ENCODE assay signal across 12 mouse cellular contexts in the genomic region with DNA sequence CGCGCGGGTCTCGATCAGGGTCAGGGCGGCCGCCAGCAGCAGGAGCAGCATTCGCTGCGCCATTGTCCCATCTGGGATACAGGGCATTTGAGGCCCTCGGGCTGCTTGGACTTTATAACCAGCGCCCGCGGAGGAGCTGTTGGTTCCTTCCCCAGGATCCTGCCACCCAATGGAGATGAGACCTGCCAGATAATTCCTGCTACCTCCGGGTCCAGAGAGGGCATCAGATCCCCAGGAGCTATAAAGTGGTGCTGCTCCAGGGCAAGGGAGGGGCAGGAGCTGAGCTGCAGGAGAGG. TPM values are rescaled to one million over a fixed set of nuclear protein-coding genes. Genes with fewer than 3 reads are reported as not detected.
DNase-seq lines count a peak whose midpoint lies in the region; ATAC-seq and TF ChIP-seq lines count a peak whose summit lies in the region.
"Not testable (repeated sequence)": the region's sequence is repeated elsewhere in the genome, so short reads cannot be mapped to it uniquely, and the experiment has no call there.
"Had no signal": no experiment of that assay in that cellular context is flagged by ENCODE, and none has a peak within 500 bp of the region (broad histone marks: within the 10 kb centered on the region; RNA-seq: fewer than 3 reads in every experiment).

No protein-coding gene starts in this region.

- ATAC-seq in forebrain, embryonic 12.5 days (ENCODE audit: low FRiP score); heart, embryonic 13.5 days (ENCODE audit: extremely low read depth, insufficient number of reproducible peaks, low FRiP score, low TSS enrichment); liver, embryonic 16.5 days (ENCODE audit: low read depth): not testable (repeated sequence)
- ATAC-seq in hindbrain, postnatal 0 days = peak; percentile 7; the same call in 1 of the 2 replicates
- 0 out of 2 replicates have a peak, but pooled peaks have one; percentile 30 for ATAC-seq in midbrain, embryonic 12.5 days (ENCODE audit: low FRiP score, low read depth)

- peak overlapping the region; percentile 29 for H3K4me3 ChIP-seq in forebrain, embryonic 12.5 days (replicated peaks)
- peak overlapping the region; percentile 51 for H3K4me3 ChIP-seq in heart, embryonic 13.5 days
- peak overlapping the region; percentile 33 for H3K4me3 ChIP-seq in hindbrain, postnatal 0 days (ENCODE audit: low read length)
- peak overlapping the region; percentile 34 for H3K4me3 ChIP-seq in limb, embryonic 10.5 days
- peak overlapping the region; percentile 43 for H3K4me3 ChIP-seq in liver, embryonic 16.5 days (ENCODE audit: low read depth, low read length)
- peak overlapping the region; percentile 36 for H3K4me3 ChIP-seq in midbrain, embryonic 12.5 days
- H3K4me3 ChIP-seq in small intestine, adult 2 months (ENCODE audit: low read depth, low read length) = peak overlapping the region; percentile 78

- DNase-seq in ZHBTc4 (ENCODE audit: low read depth, low spot score) = peak; percentile 44
- DNase-seq in hindbrain, postnatal 0 days (ENCODE audit: low spot score); limb, embryonic 10.5 days (ENCODE audit: low spot score): not testable (repeated sequence)

- not testable (repeated sequence) for H3K9ac ChIP-seq in forebrain, embryonic 12.5 days; hindbrain, postnatal 0 days (replicated peaks; ENCODE audit: low read length); liver, embryonic 16.5 days (ENCODE audit: low read depth, low read length); midbrain, embryonic 12.5 days (replicated peaks)
- peak overlapping the region; percentile 37 for H3K9ac ChIP-seq in heart, embryonic 13.5 days

- H3K9me3 ChIP-seq in forebrain, embryonic 12.5 days; heart, embryonic 13.5 days; hindbrain, postnatal 0 days (ENCODE audit: low read length); limb, embryonic 10.5 days (replicated peaks); liver, embryonic 16.5 days (replicated peaks; ENCODE audit: control insufficient read depth, low read length); midbrain, embryonic 12.5 days: not testable (repeated sequence)

- not testable (repeated sequence) for H3K27ac ChIP-seq in forebrain, embryonic 12.5 days; heart, embryonic 13.5 days (replicated peaks); hindbrain, postnatal 0 days; limb, embryonic 10.5 days; liver, embryonic 16.5 days (ENCODE audit: low read length); midbrain, embryonic 12.5 days (replicated peaks)
- peak overlapping the region; percentile 62 for H3K27ac ChIP-seq in small intestine, adult 2 months (ENCODE audit: insufficient read depth, low read depth, low read length)

- not testable (repeated sequence) for TF ChIP-seq CTCF in hindbrain, postnatal 0 days (IDR thresholded peaks at IDR 0.05; ENCODE audit: low read depth); small intestine, adult 2 months (IDR thresholded peaks at IDR 0.05; ENCODE audit: extremely low read depth, insufficient read length, insufficient replicate concordance, low read depth, low read length)

- WGBS in forebrain, embryonic 12.5 days = 0% methylated on average over 13 of the region's 13 CpGs
- under 1% methylated on average over 13 of the region's 13 CpGs for WGBS in heart, embryonic 13.5 days
- 1% methylated on average over 13 of the region's 13 CpGs for WGBS in hindbrain, postnatal 0 days
- WGBS in limb, embryonic 10.5 days = 0% methylated on average over 13 of the region's 13 CpGs
- 2% methylated on average over 13 of the region's 13 CpGs for WGBS in liver, embryonic 16.5 days (ENCODE audit: insufficient replicate concordance)
- 2% methylated on average over 13 of the region's 13 CpGs for WGBS in midbrain, embryonic 12.5 days
- WGBS in small intestine, adult 2 months = 3% methylated on average over 13 of the region's 13 CpGs

- TF ChIP-seq POLR2A in small intestine, adult 2 months (IDR thresholded peaks at IDR 0.05; ENCODE audit: low read depth, low read length) = peak; percentile 59; the same call in 1 of the 2 replicates

- not testable (repeated sequence) for H3K36me3 ChIP-seq in forebrain, embryonic 12.5 days (replicated peaks); heart, embryonic 13.5 days; hindbrain, postnatal 0 days (ENCODE audit: insufficient read depth, low read length); limb, embryonic 10.5 days; liver, embryonic 16.5 days (ENCODE audit: control insufficient read depth, insufficient read depth); midbrain, embryonic 12.5 days; small intestine, adult 2 months (ENCODE audit: control insufficient read depth, insufficient read depth, low read length)

- not testable (repeated sequence) for H3K4me1 ChIP-seq in forebrain, embryonic 12.5 days; hindbrain, postnatal 0 days (ENCODE audit: insufficient read depth, low read length); limb, embryonic 10.5 days; liver, embryonic 16.5 days (ENCODE audit: control insufficient read depth, low read depth, low read length)
- H3K4me1 ChIP-seq in heart, embryonic 13.5 days = peaks cover 10% of the 10 kb centered on the region
- peaks cover 10% of the 10 kb centered on the region; the same call in 1 of the 2 replicates for H3K4me1 ChIP-seq in midbrain, embryonic 12.5 days
- peaks cover 13% of the 10 kb centered on the region; the same call in 1 of the 2 replicates for H3K4me1 ChIP-seq in small intestine, adult 2 months (ENCODE audit: control insufficient read depth, insufficient read depth, insufficient read length, low read length)

- peak overlapping the region; percentile 49 for H3K4me2 ChIP-seq in forebrain, embryonic 12.5 days
- peak overlapping the region; percentile 76 for H3K4me2 ChIP-seq in heart, embryonic 13.5 days
- H3K4me2 ChIP-seq in hindbrain, postnatal 0 days (ENCODE audit: low read depth, low read length) = peak overlapping the region; percentile 53
- peak overlapping the region; percentile 49 for H3K4me2 ChIP-seq in liver, embryonic 16.5 days (ENCODE audit: low read depth, low read length)
- H3K4me2 ChIP-seq in midbrain, embryonic 12.5 days (replicated peaks) = peak overlapping the region; percentile 47

- peaks cover 54% of the 10 kb centered on the region for H3K27me3 ChIP-seq in forebrain, embryonic 12.5 days
- H3K27me3 ChIP-seq in heart, embryonic 13.5 days (replicated peaks) = peaks cover 79% of the 10 kb centered on the region
- peaks cover 14% of the 10 kb centered on the region for H3K27me3 ChIP-seq in hindbrain, postnatal 0 days (ENCODE audit: insufficient read depth, low read length)
- peaks cover 83% of the 10 kb centered on the region for H3K27me3 ChIP-seq in limb, embryonic 10.5 days (ENCODE audit: low read depth, poor library complexity, severe bottlenecking)
- peaks cover 26% of the 10 kb centered on the region for H3K27me3 ChIP-seq in liver, embryonic 16.5 days (ENCODE audit: control insufficient read depth, insufficient read depth, low read depth, low read length)
- peaks cover 58% of the 10 kb centered on the region for H3K27me3 ChIP-seq in midbrain, embryonic 12.5 days
- not testable (repeated sequence) for H3K27me3 ChIP-seq in small intestine, adult 2 months (ENCODE audit: control insufficient read depth, insufficient read depth, low read length)

RNA-seq across cellular contexts. Expression of gene Gm7030, which starts 16.6 kb away (rescaled TPM):
- polyA plus RNA-seq in forebrain, embryonic 12.5 days (2016; fragmentation: Nextera tagmentation; extraction: Ambion mirVana) = not detected in 2 replicates
- not detected in 2 replicates for polyA plus RNA-seq in heart, embryonic 13.5 days (2015; fragmentation: Nextera tagmentation; extraction: Ambion mirVana)
- total RNA-seq in hindbrain, postnatal 0 days (2014; rRNA removed) = not detected in 2 replicates
- polyA plus RNA-seq in hindbrain, postnatal 0 days (2015; fragmentation: Nextera tagmentation; extraction: Ambion mirVana) = not detected in 2 replicates
- not detected in 2 replicates for polyA plus RNA-seq in limb, embryonic 10.5 days (2016; fragmentation: Nextera tagmentation; extraction: Ambion mirVana)
- not detected in 2 replicates for polyA plus RNA-seq in liver, embryonic 16.5 days (2015; fragmentation: Nextera tagmentation; extraction: Ambion mirVana)
- polyA plus RNA-seq in midbrain, embryonic 12.5 days (2016; fragmentation: Nextera tagmentation; extraction: Ambion mirVana) = not detected in 2 replicates
- polyA plus RNA-seq in small intestine, adult 2 months (2012; rRNA removed) = 12.5 and 88.2 TPM in 2 replicates
- total RNA-seq: left cerebral cortex, postnatal 25 days; megakaryocyte, adult 5-6 weeks had no signal
- polyA plus RNA-seq: urinary bladder, adult 2 months had no signal

RNA-seq across cellular contexts. Expression of gene Gm8909, which starts 22.5 kb away (rescaled TPM):
- not detected in 2 replicates for polyA plus RNA-seq in forebrain, embryonic 12.5 days (2016; fragmentation: Nextera tagmentation; extraction: Ambion mirVana)
- 1.3 and 1.9 TPM in 2 replicates for polyA plus RNA-seq in heart, embryonic 13.5 days (2015; fragmentation: Nextera tagmentation; extraction: Ambion mirVana)
- not detected in 2 replicates for total RNA-seq in hindbrain, postnatal 0 days (2014; rRNA removed)
- 0.28 and 0.35 TPM in 2 replicates for polyA plus RNA-seq in hindbrain, postnatal 0 days (2015; fragmentation: Nextera tagmentation; extraction: Ambion mirVana)
- not detected in 2 replicates for polyA plus RNA-seq in limb, embryonic 10.5 days (2016; fragmentation: Nextera tagmentation; extraction: Ambion mirVana)
- not detected in 2 replicates for polyA plus RNA-seq in liver, embryonic 16.5 days (2015; fragmentation: Nextera tagmentation; extraction: Ambion mirVana)
- not detected in 2 replicates for polyA plus RNA-seq in midbrain, embryonic 12.5 days (2016; fragmentation: Nextera tagmentation; extraction: Ambion mirVana)
- 118 and 149 TPM in 2 replicates for polyA plus RNA-seq in small intestine, adult 2 months (2012; rRNA removed)
- total RNA-seq: heart, adult 8-10 months; left cerebral cortex, postnatal 25 days; megakaryocyte, adult 5-6 weeks had no signal
- polyA plus RNA-seq: urinary bladder, adult 2 months had no signal

RNA-seq across cellular contexts. Expression of gene Gm19684, which starts 24.3 kb away (rescaled TPM):
- not detected in 2 replicates for polyA plus RNA-seq in forebrain, embryonic 12.5 days (2016; fragmentation: Nextera tagmentation; extraction: Ambion mirVana)
- polyA plus RNA-seq in heart, embryonic 13.5 days (2015; fragmentation: Nextera tagmentation; extraction: Ambion mirVana) = not detected in 2 replicates
- total RNA-seq in hindbrain, postnatal 0 days (2014; rRNA removed) = not detected in 2 replicates
- polyA plus RNA-seq in hindbrain, postnatal 0 days (2015; fragmentation: Nextera tagmentation; extraction: Ambion mirVana) = not detected in 2 replicates
- polyA plus RNA-seq in limb, embryonic 10.5 days (2016; fragmentation: Nextera tagmentation; extraction: Ambion mirVana) = not detected in 2 replicates
- polyA plus RNA-seq in liver, embryonic 16.5 days (2015; fragmentation: Nextera tagmentation; extraction: Ambion mirVana) = not detected in 2 replicates
- not detected in 2 replicates for polyA plus RNA-seq in midbrain, embryonic 12.5 days (2016; fragmentation: Nextera tagmentation; extraction: Ambion mirVana)
- polyA plus RNA-seq in small intestine, adult 2 months (2012; rRNA removed) = 0.22 and 0.27 TPM in 2 replicates
- total RNA-seq: left cerebral cortex, postnatal 25 days had no signal

RNA-seq across cellular contexts. Expression of gene H2-T3, which starts 44.3 kb away (rescaled TPM):
- not detected in 2 replicates for polyA plus RNA-seq in forebrain, embryonic 12.5 days (2016; fragmentation: Nextera tagmentation; extraction: Ambion mirVana)
- 0.08 and 0.09 TPM in 2 replicates for polyA plus RNA-seq in heart, embryonic 13.5 days (2015; fragmentation: Nextera tagmentation; extraction: Ambion mirVana)
- not detected in 2 replicates for total RNA-seq in hindbrain, postnatal 0 days (2014; rRNA removed)
- polyA plus RNA-seq in hindbrain, postnatal 0 days (2015; fragmentation: Nextera tagmentation; extraction: Ambion mirVana) = not detected in 2 replicates
- not detected in 2 replicates for polyA plus RNA-seq in limb, embryonic 10.5 days (2016; fragmentation: Nextera tagmentation; extraction: Ambion mirVana)
- polyA plus RNA-seq in liver, embryonic 16.5 days (2015; fragmentation: Nextera tagmentation; extraction: Ambion mirVana) = 0.19 TPM in 1 of 2 replicates, not detected in the other
- polyA plus RNA-seq in midbrain, embryonic 12.5 days (2016; fragmentation: Nextera tagmentation; extraction: Ambion mirVana) = not detected in 2 replicates
- 68.4 and 126 TPM in 2 replicates for polyA plus RNA-seq in small intestine, adult 2 months (2012; rRNA removed)
- total RNA-seq: heart, adult 8-10 months; left cerebral cortex, postnatal 25 days; megakaryocyte, adult 5-6 weeks had no signal

Comparison
In these comparisons a context has a peak if more than half of its experiments do, and no peak if none do; other contexts are left out.
1. RNA of gene Gm7030, which starts 16.6 kb away (polyA plus RNA-seq): 12.5 to 88.2 TPM in small intestine, adult 2 months; not detected in hindbrain, postnatal 0 days, not detected in forebrain, embryonic 12.5 days, not detected in heart, embryonic 13.5 days, not detected in limb, embryonic 10.5 days, not detected in liver, embryonic 16.5 days and not detected in midbrain, embryonic 12.5 days; every median in the first group is over 10 times any median in the second.
2. RNA of gene Gm8909, which starts 22.5 kb away (polyA plus RNA-seq): 118 to 149 TPM in small intestine, adult 2 months; 1.3 to 1.9 TPM in heart, embryonic 13.5 days, 0.28 to 0.35 TPM in hindbrain, postnatal 0 days, not detected in limb, embryonic 10.5 days, not detected in liver, embryonic 16.5 days, not detected in forebrain, embryonic 12.5 days and not detected in midbrain, embryonic 12.5 days; every median in the first group is over 10 times any median in the second.
3. Peak in every context shown above with its lines, with median percentiles within 50 percentile points of each other: H3K4me2 ChIP-seq and H3K4me3 ChIP-seq.